Mouse (Mus musculus) liver, embryonic 14.5 days (tissue): ENCODE results near the gene Ltb4r2.

Source experiments
- CTCF ChIP-seq: IDR thresholded peaks from 2 replicates; pipeline ENCODE4 v1.5.1; 2016; ENCODE audit warnings: antibody characterized with exemption, low read depth, control low read depth
- EP300 ChIP-seq: IDR thresholded peaks from 2 replicates; pipeline ENCODE4 v1.6.1; 2016; ENCODE audit warnings: antibody characterized with exemption, low read depth

DNA sequence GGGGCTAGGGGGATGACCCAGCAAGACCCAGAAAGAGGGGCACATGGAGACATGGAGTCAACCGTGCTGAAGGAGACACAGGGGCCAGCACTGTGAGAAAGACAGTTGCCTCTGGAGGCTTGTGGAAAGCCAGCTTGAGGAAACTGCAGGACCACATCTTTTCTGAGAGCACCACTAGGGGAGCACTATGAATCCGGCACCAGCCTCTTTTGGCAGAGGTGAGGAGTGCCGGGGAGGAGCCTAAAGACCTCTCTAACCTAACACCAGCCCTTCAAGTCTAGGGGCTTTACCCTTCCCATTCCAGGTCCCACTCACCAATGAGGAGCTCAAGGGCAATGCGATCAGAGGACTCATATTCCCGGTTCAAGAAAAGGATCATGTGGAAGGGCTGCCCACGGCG, 49.4 kb upstream of the Ltb4r2 start:
- TF ChIP-seq CTCF (peak; percentile 21), EP300 (no peak)
